Mouse (Mus musculus) kidney, embryonic 15.5 days (tissue): Measurements from ENCODE around the gene Gnb2. TPM values are rescaled to one million over a fixed set of nuclear protein-coding genes. Genes with fewer than 3 reads are reported as not detected.

Source experiments
- ATAC-seq: fragments of 200-750 bp; cut with Nextera tagmentation; replicated peaks from 2 replicates; pipeline ENCODE4 v1.8.0; 2017; ENCODE audit warnings: moderate TSS enrichment; ENCODE audit not compliant: low FRiP score
- H3K27ac ChIP-seq: fragments of 300-500 bp; sonication (generic); 2 replicates; pipeline ENCODE4 v1.5.1; 2015; ENCODE audit warnings: mild to moderate bottlenecking, inconsistent platforms
- H3K27me3 ChIP-seq: fragments of 300-500 bp; sonication (generic); 2 replicates; pipeline ENCODE4 v1.6.1; 2015; ENCODE audit warnings: inconsistent platforms
- H3K36me3 ChIP-seq: fragments of 300-500 bp; sonication (generic); 2 replicates; pipeline ENCODE4 v1.6.1; 2015; ENCODE audit warnings: inconsistent platforms
- H3K4me1 ChIP-seq: fragments of 300-500 bp; sonication (generic); 2 replicates; pipeline ENCODE4 v1.6.1; 2015; ENCODE audit warnings: inconsistent platforms
- H3K4me2 ChIP-seq: fragments of 300-500 bp; sonication (generic); 2 replicates; pipeline ENCODE4 v1.6.1; 2015; ENCODE audit warnings: moderate library complexity, mild to moderate bottlenecking, inconsistent platforms
- H3K4me3 ChIP-seq: fragments of 300-500 bp; sonication (generic); replicated peaks from 2 replicates; pipeline ENCODE4 v1.5.1; 2015; ENCODE audit warnings: mild to moderate bottlenecking, inconsistent platforms
- H3K9ac ChIP-seq: fragments of 300-500 bp; sonication (generic); 2 replicates; pipeline ENCODE4 v1.6.1; 2015; ENCODE audit warnings: mild to moderate bottlenecking, inconsistent platforms
- H3K9me3 ChIP-seq: fragments of 300-500 bp; sonication (generic); replicated peaks from 2 replicates; pipeline ENCODE4 v1.6.1; 2016; ENCODE audit warnings: inconsistent platforms
- WGBS: fragments of 180-500 bp; shearing (Covaris S2); methylation state at CpG from one replicate; pipeline ENCODE4 v1.1.7; 2015; ENCODE audit warnings: mixed read lengths; 5-methylcytosine and 5-hydroxymethylcytosine counted together
- polyA plus RNA-seq: library from polyadenylated mRNA; unstranded; fragments of >200 nt; fragmentation: Nextera tagmentation; extraction: Ambion mirVana; gene quantifications from 2 replicates; pipeline ENCODE4 v1.2.1, GENCODE M21; 2015

The Gnb2 gene
- polyA plus RNA-seq: 337 and 348 TPM in 2 replicates

- H3K27ac ChIP-seq: peak within 1 kb of the TSS; percentile 96
- no peaks in the 10 kb centered on the region for H3K9me3 ChIP-seq
- peak; percentile 74 for ATAC-seq
- 0% methylated on average over 40 of the region's 40 CpGs for WGBS
- peaks cover 29% of the 10 kb centered on the region for H3K4me1 ChIP-seq
- H3K4me3 ChIP-seq: peak within 1 kb of the TSS; percentile 87
- H3K9ac ChIP-seq: peak within 1 kb of the TSS; percentile 87
- peaks cover 22% of the 10 kb centered on the region for H3K36me3 ChIP-seq
- H3K27me3 ChIP-seq: no peaks in the 10 kb centered on the region
- peak within 1 kb of the TSS; percentile 94 for H3K4me2 ChIP-seq
These were observed at the start of gene Gnb2, which contains the start of gene Epo for GRCm38 (mm10) chr5:137533117-137533827. Gene Gnb2, minus strand, starts transcription at chr5:137533510. Gene Epo, minus strand, starts transcription at chr5:137533242.

- no peak overlapping the region for H3K4me2 ChIP-seq
- no peak overlapping the region for H3K9ac ChIP-seq
- 49% methylated on average over 8 of the region's 8 CpGs for WGBS
- peaks cover 17% of the 10 kb centered on the region for H3K4me1 ChIP-seq
- H3K27me3 ChIP-seq: peaks cover 30% of the 10 kb centered on the region
- no peak overlapping the region for H3K4me3 ChIP-seq
- H3K9me3 ChIP-seq: no peaks in the 10 kb centered on the region
- ATAC-seq: no peak
- no peak overlapping the region for H3K27ac ChIP-seq
- no peaks in the 10 kb centered on the region for H3K36me3 ChIP-seq
These were observed 49.4 kb upstream of the Gnb2 start for GRCm38 (mm10) chr5:137582702-137583101.

- Histone ChIP-seq H3K4me2 (no peak overlapping the region), H3K36me3 (no peaks in the 10 kb centered on the region), H3K27ac (no peak overlapping the region), H3K4me3 (no peak overlapping the region), H3K27me3 (peaks cover 34% of the 10 kb centered on the region), H3K4me1 (peaks cover 17% of the 10 kb centered on the region), H3K9ac (no peak overlapping the region), H3K9me3 (no peaks in the 10 kb centered on the region)
- 78% methylated on average over 6 of the region's 6 CpGs for WGBS
- ATAC-seq: no peak
These were observed 46.9 kb upstream of the Gnb2 start for GRCm38 (mm10) chr5:137580246-137580645.

GRCm38 (mm10) chr5:137574470-137574901 is 41.2 kb upstream of the Gnb2 start:
- H3K9ac ChIP-seq: peak overlapping the region; percentile 14; the same call in 1 of the 2 replicates
- WGBS: 8% methylated on average over 27 of the region's 27 CpGs
- H3K4me2 ChIP-seq: peak overlapping the region; percentile 66
- H3K4me1 ChIP-seq: peaks cover 8% of the 10 kb centered on the region
- no peak overlapping the region for H3K27ac ChIP-seq
- H3K36me3 ChIP-seq: no peaks in the 10 kb centered on the region
- H3K9me3 ChIP-seq: no peaks in the 10 kb centered on the region
- peaks cover 15% of the 10 kb centered on the region; the same call in 1 of the 2 replicates for H3K27me3 ChIP-seq
- H3K4me3 ChIP-seq: peak overlapping the region; percentile 35
- ATAC-seq: no peak

- peaks cover 10% of the 10 kb centered on the region; the same call in 1 of the 2 replicates for H3K27me3 ChIP-seq
- no peak overlapping the region for H3K4me3 ChIP-seq
- no peak overlapping the region for H3K4me2 ChIP-seq
- peaks cover 8% of the 10 kb centered on the region for H3K4me1 ChIP-seq
- ATAC-seq: peak; percentile 67; the same call in 1 of the 2 replicates
- no peaks in the 10 kb centered on the region for H3K9me3 ChIP-seq
- no peak overlapping the region for H3K9ac ChIP-seq
- no peaks in the 10 kb centered on the region for H3K36me3 ChIP-seq
- H3K27ac ChIP-seq: no peak overlapping the region
- 78% methylated on average over 17 of the region's 17 CpGs for WGBS
These were observed 37.6 kb upstream of the Gnb2 start for GRCm38 (mm10) chr5:137570691-137571586.

GRCm38 (mm10) chr5:137570181-137570580 is 36.9 kb upstream of the Gnb2 start:
- Histone ChIP-seq H3K9ac (no peak overlapping the region), H3K27ac (no peak overlapping the region), H3K36me3 (no peaks in the 10 kb centered on the region), H3K9me3 (no peaks in the 10 kb centered on the region), H3K27me3 (peaks cover 10% of the 10 kb centered on the region; the same call in 1 of the 2 replicates), H3K4me3 (no peak overlapping the region), H3K4me2 (no peak overlapping the region), H3K4me1 (peaks cover 8% of the 10 kb centered on the region)
- WGBS: 50% methylated on average over 7 of the region's 7 CpGs
- ATAC-seq: no peak

- ATAC-seq: peak; percentile 76
- Histone ChIP-seq H3K4me1 (peaks cover 7% of the 10 kb centered on the region), H3K9me3 (no peaks in the 10 kb centered on the region), H3K9ac (no peak within 1 kb of the TSS), H3K4me2 (no peak within 1 kb of the TSS), H3K36me3 (no peaks in the 10 kb centered on the region), H3K27ac (no peak within 1 kb of the TSS), H3K27me3 (peaks cover 9% of the 10 kb centered on the region; the same call in 1 of the 2 replicates), H3K4me3 (no peak within 1 kb of the TSS)
- WGBS: 30% methylated on average over 9 of the region's 9 CpGs
These were observed 36.4 kb upstream of the Gnb2 start, which contains the start of gene Tfr2 for GRCm38 (mm10) chr5:137569665-137570064. Gene Tfr2, plus strand, starts transcription at chr5:137569840.

- Histone ChIP-seq H3K9me3 (no peaks in the 10 kb centered on the region), H3K36me3 (no peaks in the 10 kb centered on the region), H3K4me2 (no peak overlapping the region), H3K27me3 (peaks cover 2% of the 10 kb centered on the region; the same call in 1 of the 2 replicates), H3K27ac (no peak overlapping the region), H3K4me3 (no peak overlapping the region), H3K4me1 (peaks cover under 1% of the 10 kb centered on the region), H3K9ac (no peak overlapping the region)
- ATAC-seq: no peak
- WGBS: 77% methylated on average over 12 of the region's 12 CpGs
These were observed 35.7 kb upstream of the Gnb2 start for GRCm38 (mm10) chr5:137569031-137569430.

GRCm38 (mm10) chr5:137568223-137568798 is 35.0 kb upstream of the Gnb2 start:
- H3K9ac ChIP-seq: no peak overlapping the region
- H3K4me2 ChIP-seq: no peak overlapping the region
- 76% methylated on average over 8 of the region's 8 CpGs for WGBS
- H3K36me3 ChIP-seq: no peaks in the 10 kb centered on the region
- no peak overlapping the region for H3K27ac ChIP-seq
- no peaks in the 10 kb centered on the region for H3K9me3 ChIP-seq
- H3K27me3 ChIP-seq: no peaks in the 10 kb centered on the region
- no peaks in the 10 kb centered on the region; the same call in 1 of the 2 replicates for H3K4me1 ChIP-seq
- H3K4me3 ChIP-seq: no peak overlapping the region
- no peak for ATAC-seq

- Histone ChIP-seq H3K4me1 (no peaks in the 10 kb centered on the region; the same call in 1 of the 2 replicates), H3K9me3 (no peaks in the 10 kb centered on the region), H3K4me2 (no peak overlapping the region), H3K9ac (no peak overlapping the region), H3K27me3 (no peaks in the 10 kb centered on the region), H3K36me3 (no peaks in the 10 kb centered on the region), H3K27ac (no peak overlapping the region), H3K4me3 (no peak overlapping the region)
- WGBS: 95% methylated on average over 5 of the region's 5 CpGs
- no peak for ATAC-seq
These were observed 33.1 kb upstream of the Gnb2 start for GRCm38 (mm10) chr5:137566416-137566815.

GRCm38 (mm10) chr5:137565744-137566143 is 32.4 kb upstream of the Gnb2 start:
- H3K9ac ChIP-seq: no peak overlapping the region
- no peak for ATAC-seq
- H3K9me3 ChIP-seq: no peaks in the 10 kb centered on the region
- 74% methylated on average over 6 of the region's 6 CpGs for WGBS
- no peak overlapping the region for H3K27ac ChIP-seq
- no peak overlapping the region for H3K4me2 ChIP-seq
- H3K4me1 ChIP-seq: no peaks in the 10 kb centered on the region; the same call in 1 of the 2 replicates
- no peaks in the 10 kb centered on the region for H3K36me3 ChIP-seq
- no peak overlapping the region for H3K4me3 ChIP-seq
- H3K27me3 ChIP-seq: no peaks in the 10 kb centered on the region
